Mouse (Mus musculus) spleen, adult 10 weeks (tissue): ENCODE results near the gene 8030474K03Rik. TPM values are rescaled to one million over a fixed set of nuclear protein-coding genes. Genes with fewer than 3 reads are reported as not detected.

Experiments used
- polyA plus RNA-seq: library from polyadenylated mRNA; stranded (reverse); fragments of 350-450 nt; fragmentation: Illumina TruSeq; extraction: RNeasy Lipid Tissue Mini Kit (QIAGEN cat#74804); gene quantifications from one replicate; pipeline ENCODE4 v1.2.3, GENCODE M21; 2015; ENCODE audit warnings: low replicate concordance; ENCODE audit not compliant: insufficient read depth

8030474K03Rik gene
- polyA plus RNA-seq = 0.72 TPM

DNA sequence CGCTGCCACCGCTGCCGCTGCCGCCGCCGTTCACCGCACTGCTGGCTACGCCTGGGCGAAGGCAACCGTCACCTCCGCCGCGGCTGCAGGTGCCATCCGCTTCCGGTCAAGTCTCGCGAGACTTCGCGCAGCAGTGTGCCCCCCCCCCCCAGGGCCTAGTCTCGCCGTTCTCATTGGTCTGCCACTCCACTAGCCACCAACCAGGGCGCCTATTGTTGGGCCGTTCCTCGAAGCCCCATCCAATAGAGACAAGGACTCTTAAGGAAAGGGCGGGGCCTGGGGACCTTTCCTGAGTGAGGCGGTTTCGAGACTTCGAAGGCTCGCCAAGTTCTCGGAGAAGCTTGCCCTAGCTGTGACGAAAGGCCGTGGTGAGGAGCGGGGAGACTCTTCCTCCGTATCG is at the start of gene 8030474K03Rik, which contains the start of gene Gm4779:
8030474K03Rik (plus strand) TSS at position 315 of the 400 bp plus-strand sequence.
Gm4779 (minus strand) TSS at position 82 of the 400 bp plus-strand sequence.

Other genes starting within 250 kb of the 8030474K03Rik start
- 550 TPM for gene Ogt, start 154.6 kb upstream of the 8030474K03Rik start, polyA plus RNA-seq
- gene Cxcr3, start 60.4 kb upstream of the 8030474K03Rik start, polyA plus RNA-seq = 12.8 TPM
- 1.5 TPM for gene Gm4779, start 233 bp upstream of the 8030474K03Rik start, polyA plus RNA-seq
- gene Nhsl2, start 54.7 kb downstream of the 8030474K03Rik start, polyA plus RNA-seq = 4.1 TPM